Mouse (Mus musculus) midbrain, embryonic 10.5 days (tissue): ENCODE measurements around the gene Uroc1. TPM values are rescaled to one million over a fixed set of nuclear protein-coding genes. Genes with fewer than 3 reads are reported as not detected.

Experiments used
- DNase-seq: peaks from one replicate; pipeline ENCODE4 v3.0.0-alpha.2; 2017; ENCODE audit warnings: low spot score
- H3K27ac ChIP-seq: fragments of 300-500 bp; sonication (generic); replicated peaks from 2 replicates; pipeline ENCODE4 v1.5.1; 2016; ENCODE audit warnings: mild to moderate bottlenecking
- H3K27me3 ChIP-seq: fragments of 300-500 bp; sonication (generic); 2 replicates; pipeline ENCODE4 v1.6.1; 2016; ENCODE audit warnings: low read depth, mild to moderate bottlenecking; ENCODE audit not compliant: poor library complexity, severe bottlenecking
- H3K36me3 ChIP-seq: fragments of 300-500 bp; sonication (generic); 2 replicates; pipeline ENCODE4 v1.6.1; 2016; ENCODE audit warnings: mild to moderate bottlenecking, moderate library complexity
- H3K4me1 ChIP-seq: fragments of 300-500 bp; sonication (generic); 2 replicates; pipeline ENCODE4 v1.6.1; 2016
- H3K4me3 ChIP-seq: fragments of 300-500 bp; sonication (generic); 2 replicates; pipeline ENCODE4 v1.5.1; 2016; ENCODE audit warnings: mild to moderate bottlenecking, moderate library complexity
- H3K9me3 ChIP-seq: fragments of 300-500 bp; sonication (generic); replicated peaks from 2 replicates; pipeline ENCODE4 v1.6.1; 2016; ENCODE audit warnings: mild to moderate bottlenecking
- WGBS: fragments of 180-500 bp; shearing (Covaris S2); methylation state at CpG from one replicate; pipeline ENCODE4 v1.1.7; 2016; 5-methylcytosine and 5-hydroxymethylcytosine counted together
- polyA plus RNA-seq: library from polyadenylated mRNA; unstranded; fragments of >200 nt; fragmentation: Nextera tagmentation; extraction: Ambion mirVana; gene quantifications from 2 replicates; pipeline ENCODE4 v1.2.1, GENCODE M21; 2016

Uroc1 gene
- polyA plus RNA-seq, 1 experiment from 2014 or later, result not detected

GRCm38 (mm10) chr6:90411926-90412325, 78.8 kb downstream of the Uroc1 start:
- Histone ChIP-seq H3K36me3 (no peaks in the 10 kb centered on the region), H3K4me1 (no peaks in the 10 kb centered on the region), H3K27me3 (no peaks in the 10 kb centered on the region), H3K27ac (no peak overlapping the region), H3K4me3 (no peak overlapping the region), H3K9me3 (no peaks in the 10 kb centered on the region)
- 82% methylated on average over 7 of the region's 7 CpGs for WGBS
- DNase-seq, result no peak

Other genes with a start within 250 kb of the Uroc1 start
- gene Vmn1r50, start 231.9 kb upstream of the Uroc1 start, polyA plus RNA-seq, result not detected in 2 replicates
- not detected in 2 replicates for gene Vmn1r51, start 210.7 kb upstream of the Uroc1 start, polyA plus RNA-seq
- not detected in 2 replicates for gene Vmn1r52, start 158.5 kb upstream of the Uroc1 start, polyA plus RNA-seq
- gene V1ra8, start 130.5 kb upstream of the Uroc1 start, polyA plus RNA-seq, result not detected in 2 replicates
- not detected in 2 replicates for gene Vmn1r53, start 108.8 kb upstream of the Uroc1 start, polyA plus RNA-seq
- not detected in 2 replicates for gene Vmn1r54, start 87.0 kb upstream of the Uroc1 start, polyA plus RNA-seq
- gene BC048671, start 32.1 kb upstream of the Uroc1 start, polyA plus RNA-seq, result not detected in 2 replicates
- 0.11 TPM in 1 of 2 replicates, not detected in the other for gene Chst13, start 8.1 kb upstream of the Uroc1 start, polyA plus RNA-seq
- gene Zxdc, start 36.2 kb downstream of the Uroc1 start, polyA plus RNA-seq, result 6.1 and 8.1 TPM in 2 replicates
- gene Cfap100, start 95.5 kb downstream of the Uroc1 start, polyA plus RNA-seq, result 1.9 TPM in 2 replicates
- 4.2 and 4.9 TPM in 2 replicates for gene Klf15, start 129.3 kb downstream of the Uroc1 start, polyA plus RNA-seq
- gene Aldh1l1, start 153.1 kb downstream of the Uroc1 start, polyA plus RNA-seq, result 2.7 and 3.7 TPM in 2 replicates